Mouse (Mus musculus) adrenal gland, adult 18-20 months (tissue): ENCODE measurements around the gene Pus1. TPM values are rescaled to one million over a fixed set of nuclear protein-coding genes. Genes with fewer than 3 reads are reported as not detected.

Experiments
- total RNA-seq, 2 experiments: library from RNA; stranded (reverse); gene quantifications; 1 replicate in 1 of 2; 2 replicates in 1 of 2; pipeline ENCODE4 v1.2.3; 2021

Pus1 gene
- total RNA-seq, 2 experiments from 2014 or later, result 36.4 to 47.3 TPM

Other genes with a start within 250 kb of the Pus1 start
- under 1 TPM in 1 of 2 experiments, not detected in 1; 0.19 TPM for gene Galnt9, start 236.3 kb downstream of the Pus1 start, total RNA-seq
- 10 to 100 TPM; 18.9 to 19.1 TPM for gene Noc4l, start 127.2 kb downstream of the Pus1 start, total RNA-seq
- gene Ddx51, start 127.2 kb downstream of the Pus1 start, total RNA-seq, result 10 to 100 TPM; 16.8 to 23.7 TPM
- 10 to 100 TPM; 66.1 to 82.2 TPM for gene Ep400, start 9.9 kb downstream of the Pus1 start, total RNA-seq
- gene Ulk1, start 29.4 kb upstream of the Pus1 start, total RNA-seq, result 10 to 100 TPM; 39.6 to 50.7 TPM
- 10 to 100 TPM; 13.9 to 14.9 TPM for gene Hscb, start 59.1 kb upstream of the Pus1 start, total RNA-seq
- gene Chek2, start 59.3 kb upstream of the Pus1 start, total RNA-seq, result 1 to 10 TPM; 1.9 to 2.6 TPM
- gene Ttc28, start 99.1 kb upstream of the Pus1 start, total RNA-seq, result 10 to 100 TPM; 15.4 to 20.2 TPM